In genomic region chr7:70698986-70699385, GRCm38 (mm10) we compare ENCODE assay signal across 22 mouse cellular contexts.
DNase-seq lines count a peak whose midpoint lies in the region; ATAC-seq and TF ChIP-seq lines count a peak whose summit lies in the region.
"Had no signal": no experiment of that assay in that cellular context is flagged by ENCODE, and none has a peak within 500 bp of the region (broad histone marks: within the 10 kb centered on the region; RNA-seq: fewer than 3 reads in every experiment).

No protein-coding gene starts in this region.

- no peaks in the 10 kb centered on the region for H3K27me3 ChIP-seq in midbrain, embryonic 10.5 days (ENCODE audit: low read depth, poor library complexity, severe bottlenecking)
- no peaks in the 10 kb centered on the region for H3K27me3 ChIP-seq in midbrain, postnatal 0 days (ENCODE audit: insufficient read depth, low read length)
- peaks cover 14% of the 10 kb centered on the region for H3K27me3 ChIP-seq in embryonic facial prominence, embryonic 13.5 days
- H3K27me3 ChIP-seq: embryonic facial prominence, embryonic 15.5 days had no signal

- H3K4me3 ChIP-seq in midbrain, embryonic 10.5 days: no peak overlapping the region
- no peak overlapping the region for H3K4me3 ChIP-seq in midbrain, postnatal 0 days (ENCODE audit: low read depth, low read length)
- no peak overlapping the region for H3K4me3 ChIP-seq in embryonic facial prominence, embryonic 13.5 days
- H3K4me3 ChIP-seq in lung, adult 2 months (replicated peaks; ENCODE audit: extremely low read depth, low read depth, low read length): no peak overlapping the region
- H3K4me3 ChIP-seq: embryonic facial prominence, embryonic 15.5 days; gastrocnemius, adult 2 months had no signal

- ATAC-seq in midbrain, postnatal 0 days (ENCODE audit: low FRiP score): no peak
- no peak for ATAC-seq in embryonic facial prominence, embryonic 13.5 days (ENCODE audit: insufficient number of reproducible peaks, insufficient read depth, low FRiP score, low TSS enrichment, low read depth)
- ATAC-seq: activated CD4-positive, CD25-positive, alpha-beta regulatory T cell, adult 4 months; forebrain, embryonic 14.5 days; forebrain, postnatal 0 days; hindbrain, postnatal 0 days; inflammation-experienced regulatory T-cells, adult 6 months; intestine, embryonic 16.5 days had no signal

- H3K4me1 ChIP-seq in midbrain, embryonic 10.5 days: peaks cover 3% of the 10 kb centered on the region; the same call in 1 of the 2 replicates
- no peaks in the 10 kb centered on the region for H3K4me1 ChIP-seq in midbrain, postnatal 0 days (ENCODE audit: insufficient read depth, low read length)
- peaks cover 14% of the 10 kb centered on the region for H3K4me1 ChIP-seq in embryonic facial prominence, embryonic 13.5 days
- no peaks in the 10 kb centered on the region for H3K4me1 ChIP-seq in lung, adult 2 months (ENCODE audit: control insufficient read depth, insufficient read depth, low read length)
- H3K4me1 ChIP-seq: embryonic facial prominence, embryonic 15.5 days had no signal

- no peak overlapping the region for H3K27ac ChIP-seq in midbrain, embryonic 10.5 days (replicated peaks)
- H3K27ac ChIP-seq in midbrain, postnatal 0 days (ENCODE audit: low read depth, low read length): no peak overlapping the region
- H3K27ac ChIP-seq in embryonic facial prominence, embryonic 13.5 days: 0 out of 2 replicates have a peak overlapping the region, but pooled peaks have one; percentile 28
- H3K27ac ChIP-seq: gastrocnemius, adult 2 months; hindbrain, embryonic 14.5 days; hindbrain, postnatal 0 days had no signal

- WGBS in midbrain, embryonic 10.5 days: 65% methylated on average over 2 of the region's 2 CpGs
- 81% methylated on average over 2 of the region's 2 CpGs for WGBS in midbrain, postnatal 0 days
- 39% methylated on average over 2 of the region's 2 CpGs for WGBS in embryonic facial prominence, embryonic 13.5 days
- WGBS in lung, adult 2 months: 63% methylated on average over 2 of the region's 2 CpGs

- TF ChIP-seq CTCF in midbrain, postnatal 0 days (IDR thresholded peaks at IDR 0.05): no peak
- TF ChIP-seq CTCF in lung, adult 2 months (IDR thresholded peaks at IDR 0.05; ENCODE audit: insufficient read depth, low read length): no peak

- TF ChIP-seq POLR2A in lung, adult 2 months (IDR thresholded peaks at IDR 0.05; ENCODE audit: borderline replicate concordance, extremely low read depth, low read depth, low read length): no peak

- no peaks in the 10 kb centered on the region for H3K9me3 ChIP-seq in midbrain, embryonic 10.5 days (replicated peaks)
- H3K9me3 ChIP-seq in midbrain, postnatal 0 days (ENCODE audit: low read length): no peaks in the 10 kb centered on the region
- no peaks in the 10 kb centered on the region for H3K9me3 ChIP-seq in embryonic facial prominence, embryonic 13.5 days
- H3K9me3 ChIP-seq: embryonic facial prominence, embryonic 15.5 days had no signal

- H3K36me3 ChIP-seq in midbrain, embryonic 10.5 days: no peaks in the 10 kb centered on the region
- H3K36me3 ChIP-seq in midbrain, postnatal 0 days (ENCODE audit: insufficient read depth, low read length): no peaks in the 10 kb centered on the region
- H3K36me3 ChIP-seq in embryonic facial prominence, embryonic 13.5 days: no peaks in the 10 kb centered on the region
- H3K36me3 ChIP-seq: embryonic facial prominence, embryonic 15.5 days had no signal

- H3K9ac ChIP-seq in midbrain, postnatal 0 days (replicated peaks; ENCODE audit: low read length, poor library complexity, severe bottlenecking): no peak overlapping the region
- no peak overlapping the region for H3K9ac ChIP-seq in embryonic facial prominence, embryonic 13.5 days
- H3K9ac ChIP-seq: embryonic facial prominence, embryonic 15.5 days; forebrain, postnatal 0 days; hindbrain, embryonic 14.5 days had no signal

- no peak overlapping the region for H3K4me2 ChIP-seq in midbrain, postnatal 0 days (ENCODE audit: low read depth, low read length, poor library complexity, severe bottlenecking)
- H3K4me2 ChIP-seq in embryonic facial prominence, embryonic 13.5 days: no peak overlapping the region
- H3K4me2 ChIP-seq: embryonic facial prominence, embryonic 15.5 days; heart, embryonic 11.5 days; hindbrain, embryonic 14.5 days had no signal

- peak; percentile 67 for DNase-seq in embryo, embryonic 10 days (ENCODE audit: low spot score)
- DNase-seq in embryo, embryonic 11 days: no peak
- peak; percentile 9 for DNase-seq in midbrain, embryonic 10.5 days (ENCODE audit: low spot score)
- DNase-seq in midbrain, postnatal 0 days (ENCODE audit: low spot score): no peak
- no peak for DNase-seq in lung, adult 2 months
- DNase-seq: adrenal gland, postnatal 10 days; adrenal gland, postnatal 36 days; cerebellum, adult 18-20 months; cerebellum, adult 9-10 months; cerebellum, postnatal 14 days; forebrain, postnatal 0 days; gastrocnemius, adult 2 months; gastrocnemius, postnatal 14 days had no signal

Comparison
In these comparisons a context has a peak if more than half of its experiments do, and no peak if none do; other contexts are left out.
1. DNase-seq: peak in embryo, embryonic 10 days (single experiment) and midbrain, embryonic 10.5 days (single experiment); none in embryo, embryonic 11 days (single experiment), midbrain, postnatal 0 days (single experiment) and lung, adult 2 months (single experiment).